Mouse (Mus musculus) limb, embryonic 13.5 days (tissue): Measurements from ENCODE around the gene Slc9a1. TPM values are rescaled to one million over a fixed set of nuclear protein-coding genes. Genes with fewer than 3 reads are reported as not detected.

Experiments used
- ATAC-seq: fragments of 200-750 bp; cut with Nextera tagmentation; 2 replicates; pipeline ENCODE4 v1.8.0; 2017; ENCODE audit warnings: low read depth, moderate number of reproducible peaks, moderate TSS enrichment; ENCODE audit not compliant: low FRiP score
- H3K27ac ChIP-seq: fragments of 300-500 bp; sonication (generic); 2 replicates; pipeline ENCODE4 v1.5.1; 2015; ENCODE audit warnings: inconsistent platforms, mild to moderate bottlenecking, moderate library complexity
- H3K27me3 ChIP-seq: fragments of 300-500 bp; sonication (generic); 2 replicates; pipeline ENCODE4 v1.6.1; 2015; ENCODE audit warnings: mild to moderate bottlenecking, inconsistent platforms
- H3K36me3 ChIP-seq: fragments of 300-500 bp; sonication (generic); 2 replicates; pipeline ENCODE4 v1.6.1; 2015; ENCODE audit warnings: inconsistent platforms, mild to moderate bottlenecking, moderate library complexity
- H3K4me1 ChIP-seq: fragments of 300-500 bp; sonication (generic); 2 replicates; pipeline ENCODE4 v1.6.1; 2015; ENCODE audit warnings: inconsistent platforms
- H3K4me2 ChIP-seq: fragments of 300-500 bp; sonication (generic); replicated peaks from 2 replicates; pipeline ENCODE4 v1.6.1; 2015; ENCODE audit warnings: inconsistent platforms, mild to moderate bottlenecking, moderate library complexity
- H3K4me3 ChIP-seq: fragments of 300-500 bp; sonication (generic); 2 replicates; pipeline ENCODE4 v1.5.1; 2015; ENCODE audit warnings: moderate library complexity, mild to moderate bottlenecking, inconsistent platforms
- H3K9ac ChIP-seq: fragments of 300-500 bp; sonication (generic); 2 replicates; pipeline ENCODE4 v1.6.1; 2015; ENCODE audit warnings: mild to moderate bottlenecking, inconsistent platforms
- H3K9me3 ChIP-seq: fragments of 300-500 bp; sonication (generic); 2 replicates; pipeline ENCODE4 v1.6.1; 2016; ENCODE audit warnings: inconsistent platforms
- WGBS: fragments of 180-500 bp; shearing (Covaris S2); methylation state at CpG from one replicate; pipeline ENCODE4 v1.1.7; 2015; 5-methylcytosine and 5-hydroxymethylcytosine counted together
- polyA plus RNA-seq: library from polyadenylated mRNA; unstranded; fragments of >200 nt; fragmentation: Nextera tagmentation; extraction: Ambion mirVana; gene quantifications from 2 replicates; pipeline ENCODE4 v1.2.1, GENCODE M21; 2015

The Slc9a1 gene
- polyA plus RNA-seq, 1 experiment from 2014 or later, result 8.8 TPM

DNA sequence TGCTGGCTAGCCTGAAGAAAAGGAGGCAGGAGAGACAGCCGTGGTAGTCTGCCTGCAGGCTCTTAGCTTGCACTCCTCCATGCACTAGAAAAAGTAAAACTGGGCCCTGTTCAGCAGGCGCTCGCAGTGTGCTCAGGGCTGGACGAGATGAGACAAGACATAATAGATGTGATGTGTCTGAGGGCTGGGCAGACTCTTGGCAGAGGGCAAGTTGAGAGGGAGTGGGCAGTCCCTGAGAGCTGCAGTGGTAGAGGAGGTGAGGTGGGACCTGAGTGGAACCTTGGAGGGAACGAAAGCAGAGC lies 9.5 kb downstream of the Slc9a1 start:
- H3K4me3 ChIP-seq, result no peak overlapping the region
- H3K4me1 ChIP-seq, result peaks cover 52% of the 10 kb centered on the region
- no peak for ATAC-seq
- H3K9ac ChIP-seq, result peak overlapping the region; percentile 1; the same call in 1 of the 2 replicates
- no peaks in the 10 kb centered on the region for H3K27me3 ChIP-seq
- peak overlapping the region; percentile 39 for H3K4me2 ChIP-seq
- WGBS, result 37% methylated on average over 5 of the region's 5 CpGs
- H3K36me3 ChIP-seq, result peaks cover 17% of the 10 kb centered on the region
- H3K27ac ChIP-seq, result peak overlapping the region; percentile 77
- no peaks in the 10 kb centered on the region for H3K9me3 ChIP-seq

DNA sequence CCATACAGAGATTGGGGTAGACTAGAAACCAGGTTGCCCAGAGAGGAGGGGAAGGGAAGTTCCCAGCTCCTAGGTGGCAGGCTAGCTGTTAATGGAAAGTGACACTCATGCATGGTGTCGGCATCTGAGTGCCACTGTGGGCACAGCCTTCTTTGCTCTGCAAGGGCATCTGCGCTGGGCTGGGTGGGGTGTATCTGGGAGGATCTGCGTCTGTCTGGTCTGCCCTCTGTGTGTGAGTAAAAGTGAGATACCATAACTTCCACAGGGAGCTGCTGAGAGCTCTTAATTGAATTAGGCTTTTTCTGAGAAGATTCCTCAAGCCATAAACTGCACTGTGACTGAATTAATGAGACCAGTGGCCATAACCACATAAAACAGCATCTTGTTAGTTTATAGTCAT lies 10.4 kb downstream of the Slc9a1 start:
- Histone ChIP-seq H3K4me3 (no peak overlapping the region), H3K4me1 (peaks cover 52% of the 10 kb centered on the region), H3K36me3 (peaks cover 14% of the 10 kb centered on the region), H3K27me3 (no peaks in the 10 kb centered on the region), H3K9me3 (no peaks in the 10 kb centered on the region), H3K4me2 (no peak overlapping the region), H3K27ac (no peak overlapping the region), H3K9ac (peak overlapping the region; percentile 15; the same call in 1 of the 2 replicates)
- ATAC-seq, result no peak
- WGBS, result 50% methylated on average over 3 of the region's 3 CpGs

DNA sequence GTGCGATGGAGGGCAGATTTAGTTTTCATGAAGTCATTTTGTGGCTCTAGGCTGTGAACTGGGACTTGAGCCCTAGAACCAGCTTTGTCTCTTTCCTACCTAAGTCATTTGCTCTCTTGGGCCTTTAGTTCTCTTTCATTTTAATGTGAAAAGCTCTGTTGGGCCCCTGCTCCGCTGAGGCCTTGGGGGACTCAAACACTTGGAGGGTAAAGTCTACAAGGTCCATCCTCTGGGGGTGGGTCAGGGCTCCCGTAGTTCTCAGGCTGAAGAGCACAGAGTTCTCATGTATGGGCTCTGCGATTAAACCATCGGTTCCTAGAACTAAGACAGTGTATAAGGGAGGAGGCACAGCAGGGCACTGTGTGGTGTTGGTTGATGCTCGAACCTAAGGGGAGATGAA lies 11.0 kb downstream of the Slc9a1 start:
- Histone ChIP-seq H3K36me3 (peaks cover 7% of the 10 kb centered on the region), H3K9ac (no peak overlapping the region), H3K4me1 (peaks cover 52% of the 10 kb centered on the region), H3K4me3 (no peak overlapping the region), H3K27ac (no peak overlapping the region), H3K27me3 (no peaks in the 10 kb centered on the region), H3K9me3 (no peaks in the 10 kb centered on the region), H3K4me2 (no peak overlapping the region)
- ATAC-seq, result no peak
- WGBS, result 65% methylated on average over 6 of the region's 6 CpGs

DNA sequence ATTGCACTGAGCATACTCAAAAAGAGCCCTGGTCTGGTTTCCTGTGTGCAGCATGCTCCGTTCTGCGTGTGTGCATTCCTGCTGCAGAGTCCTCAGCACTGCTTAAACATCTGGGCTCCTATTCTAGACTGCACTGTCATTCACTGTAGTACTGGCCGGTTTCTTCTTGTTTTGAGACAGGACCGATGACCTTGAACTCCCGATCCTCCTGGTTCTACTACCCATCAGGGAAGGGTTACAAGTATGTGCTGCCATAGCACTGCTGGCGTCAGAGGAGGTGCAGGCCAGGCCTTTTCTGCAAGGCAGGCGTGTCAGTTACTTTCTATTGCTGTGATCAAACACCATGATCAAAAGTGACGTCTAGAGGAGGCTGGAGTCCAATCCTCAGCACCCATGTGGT lies 11.6 kb downstream of the Slc9a1 start:
- Histone ChIP-seq H3K27ac (peak overlapping the region; percentile 59; the same call in 1 of the 2 replicates), H3K36me3 (peaks cover 7% of the 10 kb centered on the region)

DNA sequence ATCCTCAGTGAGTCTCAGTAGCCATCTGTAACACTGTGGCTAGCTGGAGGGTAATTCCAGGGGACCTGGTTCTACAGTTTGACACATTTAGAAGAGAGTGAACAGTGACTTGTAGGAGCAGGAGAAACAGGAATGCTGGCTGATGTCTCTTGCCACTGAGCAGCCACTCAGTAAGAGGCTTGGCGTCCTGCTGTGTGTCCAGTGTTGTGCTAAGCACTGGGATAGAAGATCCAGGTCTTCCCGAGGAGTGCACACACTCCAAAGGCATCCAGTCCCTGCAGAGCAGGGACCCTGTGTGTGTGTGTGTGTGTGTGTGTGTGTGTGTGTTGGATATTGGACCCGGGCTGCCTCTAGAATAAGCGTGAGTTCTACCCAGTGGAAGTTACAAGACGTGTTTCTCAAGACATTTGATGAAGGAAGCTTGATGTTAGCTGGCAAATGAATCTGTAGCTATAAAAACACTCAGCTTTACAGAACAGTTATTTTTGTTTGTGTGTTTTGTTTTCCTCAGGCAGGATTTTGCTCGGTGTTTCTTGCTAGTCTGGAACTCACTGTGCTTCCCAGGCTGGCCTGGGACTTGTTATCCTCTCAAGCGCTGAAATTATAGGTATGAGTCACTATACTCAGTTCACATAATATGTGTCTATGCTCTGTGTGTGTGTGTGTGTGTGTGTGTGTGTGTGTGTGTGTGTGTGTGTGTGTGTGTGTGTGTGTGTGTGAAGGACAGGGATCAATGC lies 16.7 kb downstream of the Slc9a1 start:
- H3K9me3 ChIP-seq, result no peaks in the 10 kb centered on the region
- peaks cover 25% of the 10 kb centered on the region for H3K4me1 ChIP-seq
- H3K9ac ChIP-seq, result no peak overlapping the region
- no peak overlapping the region for H3K4me3 ChIP-seq
- no peak overlapping the region for H3K27ac ChIP-seq
- no peak for ATAC-seq
- no peak overlapping the region for H3K4me2 ChIP-seq
- no peaks in the 10 kb centered on the region for H3K27me3 ChIP-seq
- WGBS, result 70% methylated on average over 7 of the region's 7 CpGs
- H3K36me3 ChIP-seq, result peaks cover 7% of the 10 kb centered on the region

More for the DNA sequence above, 11.6 kb downstream of the Slc9a1 start:
- no peaks in the 10 kb centered on the region for H3K9me3 ChIP-seq
- 0 out of 2 replicates have a peak, but pooled peaks have one; percentile 35 for ATAC-seq
- H3K4me2 ChIP-seq, result no peak overlapping the region
- peaks cover 48% of the 10 kb centered on the region for H3K4me1 ChIP-seq
- no peaks in the 10 kb centered on the region for H3K27me3 ChIP-seq
- WGBS, result 70% methylated on average over 8 of the region's 8 CpGs
- no peak overlapping the region for H3K4me3 ChIP-seq
- H3K9ac ChIP-seq, result no peak overlapping the region

DNA sequence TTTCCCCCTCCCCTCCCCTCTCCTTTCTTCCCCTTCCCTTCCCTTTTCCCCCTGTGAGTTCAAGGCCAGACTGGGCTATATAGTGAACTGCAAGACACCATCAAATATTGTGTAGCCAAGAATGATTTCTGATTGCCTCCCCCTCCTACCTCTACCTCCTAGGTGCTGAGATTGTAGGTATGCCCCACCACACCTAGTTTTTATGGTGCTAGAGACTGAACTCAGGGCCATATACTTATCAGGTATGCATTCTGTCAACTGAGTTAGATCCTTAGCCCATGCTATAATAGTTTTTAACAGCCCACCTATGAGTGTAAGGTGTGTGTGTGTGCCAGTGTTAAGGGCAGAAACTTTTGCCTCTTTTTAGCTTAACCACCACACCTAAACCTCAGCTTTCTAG lies 17.5 kb downstream of the Slc9a1 start:
- Histone ChIP-seq H3K27ac (no peak overlapping the region), H3K9me3 (no peaks in the 10 kb centered on the region), H3K36me3 (0 out of 2 replicates have a peak, but pooled peaks cover 7% of the 10 kb centered on the region), H3K27me3 (no peaks in the 10 kb centered on the region), H3K4me2 (no peak overlapping the region), H3K9ac (no peak overlapping the region), H3K4me1 (peaks cover 29% of the 10 kb centered on the region), H3K4me3 (no peak overlapping the region)
- ATAC-seq, result no peak

DNA sequence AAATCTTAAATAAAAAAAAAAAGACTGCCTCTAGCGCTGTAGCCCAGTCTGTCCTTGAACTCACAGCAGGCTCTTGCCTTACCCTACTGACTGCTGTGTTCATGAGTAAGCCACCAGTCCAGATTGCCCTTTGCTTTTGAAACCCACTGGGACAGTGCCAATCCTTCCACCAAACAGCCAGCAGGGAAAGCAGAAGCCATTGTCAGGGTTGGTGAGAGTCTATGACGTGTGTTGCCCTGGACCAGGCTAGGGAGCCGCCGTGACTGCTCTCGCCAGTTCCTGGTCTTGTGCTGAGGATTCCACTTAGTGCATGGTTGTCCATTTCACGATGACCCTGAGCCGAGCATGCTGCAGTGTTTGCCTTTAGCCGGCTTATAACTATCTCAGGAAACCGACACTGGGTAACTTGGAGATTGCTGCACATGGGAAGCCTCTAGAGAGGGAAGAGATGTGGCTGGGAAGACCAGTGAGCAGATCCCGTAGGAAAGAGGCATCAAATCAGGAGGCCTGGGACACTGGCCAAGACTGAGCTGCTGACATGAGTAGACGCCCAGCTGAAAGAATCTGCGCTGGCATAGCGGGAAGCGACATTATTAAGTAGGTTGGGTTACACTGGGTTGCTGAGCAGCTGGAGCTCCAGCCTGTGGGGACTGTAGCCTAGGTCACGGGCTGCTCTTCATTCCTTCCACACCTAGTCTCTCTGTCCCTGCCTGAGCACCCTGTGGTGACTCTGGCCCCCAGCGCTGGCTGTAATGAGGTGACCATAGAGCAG lies 19.5 kb downstream of the Slc9a1 start:
- no peak for ATAC-seq
- Histone ChIP-seq H3K27ac (0 out of 2 replicates have a peak overlapping the region, but pooled peaks have one; percentile 15), H3K9ac (no peak overlapping the region)

DNA sequence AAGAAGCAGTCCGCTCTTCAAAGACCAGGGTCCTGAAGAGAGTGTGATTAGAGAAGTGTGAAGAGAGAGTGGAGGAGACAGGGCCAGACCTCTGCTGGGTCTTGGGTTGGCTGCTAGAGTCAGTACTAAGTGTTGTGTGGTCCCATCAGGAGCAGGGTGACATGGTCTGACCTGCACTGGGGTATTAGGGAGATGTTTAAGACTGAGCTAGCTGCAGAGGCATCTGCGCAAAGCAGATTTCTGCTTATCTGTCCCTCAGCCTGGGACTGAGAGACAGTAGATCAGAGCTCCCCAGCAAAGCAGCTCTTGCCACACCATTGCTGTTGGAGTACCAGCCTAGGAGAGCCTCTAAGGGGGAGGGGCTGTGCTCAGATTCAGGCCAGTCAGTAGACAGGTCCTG lies 20.5 kb downstream of the Slc9a1 start:
- no peak overlapping the region for H3K4me3 ChIP-seq
- no peak overlapping the region for H3K9ac ChIP-seq
- ATAC-seq, result no peak
- H3K36me3 ChIP-seq, result no peaks in the 10 kb centered on the region
- H3K9me3 ChIP-seq, result no peaks in the 10 kb centered on the region
- no peaks in the 10 kb centered on the region for H3K27me3 ChIP-seq
- 86% methylated on average over 2 of the region's 2 CpGs for WGBS
- peaks cover 39% of the 10 kb centered on the region for H3K4me1 ChIP-seq
- H3K4me2 ChIP-seq, result no peak overlapping the region
- H3K27ac ChIP-seq, result no peak overlapping the region

More for the DNA sequence above, 19.5 kb downstream of the Slc9a1 start:
- WGBS, result 85% methylated on average over 16 of the region's 16 CpGs
- Histone ChIP-seq H3K4me2 (no peak overlapping the region), H3K36me3 (no peaks in the 10 kb centered on the region), H3K27me3 (no peaks in the 10 kb centered on the region), H3K9me3 (no peaks in the 10 kb centered on the region), H3K4me1 (peaks cover 29% of the 10 kb centered on the region), H3K4me3 (no peak overlapping the region)

DNA sequence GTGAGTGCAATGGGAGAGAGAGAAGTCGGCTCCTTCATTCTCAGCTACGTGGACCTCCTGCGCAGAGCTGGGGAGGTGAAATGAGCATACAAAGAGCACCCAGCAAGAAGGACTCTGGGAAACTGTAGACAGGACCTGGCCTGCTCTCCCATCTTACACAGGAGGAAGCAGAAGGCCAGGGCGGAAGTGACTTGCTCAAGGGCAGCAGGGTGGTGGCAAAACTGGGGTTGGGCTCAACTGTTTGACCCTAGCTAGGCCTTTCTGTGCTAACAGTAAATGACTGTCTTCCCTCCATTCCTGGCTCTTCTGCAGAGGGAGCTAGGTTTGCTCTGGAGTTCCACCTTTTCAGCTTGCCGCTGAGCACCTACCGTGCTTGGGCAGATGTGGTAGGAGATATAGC lies 21.1 kb downstream of the Slc9a1 start:
- Histone ChIP-seq H3K36me3 (no peaks in the 10 kb centered on the region), H3K4me3 (no peak overlapping the region), H3K4me1 (peaks cover 45% of the 10 kb centered on the region), H3K27ac (no peak overlapping the region), H3K9me3 (no peaks in the 10 kb centered on the region), H3K9ac (no peak overlapping the region), H3K27me3 (no peaks in the 10 kb centered on the region), H3K4me2 (no peak overlapping the region)
- no peak for ATAC-seq
- 93% methylated on average over 6 of the region's 6 CpGs for WGBS

DNA sequence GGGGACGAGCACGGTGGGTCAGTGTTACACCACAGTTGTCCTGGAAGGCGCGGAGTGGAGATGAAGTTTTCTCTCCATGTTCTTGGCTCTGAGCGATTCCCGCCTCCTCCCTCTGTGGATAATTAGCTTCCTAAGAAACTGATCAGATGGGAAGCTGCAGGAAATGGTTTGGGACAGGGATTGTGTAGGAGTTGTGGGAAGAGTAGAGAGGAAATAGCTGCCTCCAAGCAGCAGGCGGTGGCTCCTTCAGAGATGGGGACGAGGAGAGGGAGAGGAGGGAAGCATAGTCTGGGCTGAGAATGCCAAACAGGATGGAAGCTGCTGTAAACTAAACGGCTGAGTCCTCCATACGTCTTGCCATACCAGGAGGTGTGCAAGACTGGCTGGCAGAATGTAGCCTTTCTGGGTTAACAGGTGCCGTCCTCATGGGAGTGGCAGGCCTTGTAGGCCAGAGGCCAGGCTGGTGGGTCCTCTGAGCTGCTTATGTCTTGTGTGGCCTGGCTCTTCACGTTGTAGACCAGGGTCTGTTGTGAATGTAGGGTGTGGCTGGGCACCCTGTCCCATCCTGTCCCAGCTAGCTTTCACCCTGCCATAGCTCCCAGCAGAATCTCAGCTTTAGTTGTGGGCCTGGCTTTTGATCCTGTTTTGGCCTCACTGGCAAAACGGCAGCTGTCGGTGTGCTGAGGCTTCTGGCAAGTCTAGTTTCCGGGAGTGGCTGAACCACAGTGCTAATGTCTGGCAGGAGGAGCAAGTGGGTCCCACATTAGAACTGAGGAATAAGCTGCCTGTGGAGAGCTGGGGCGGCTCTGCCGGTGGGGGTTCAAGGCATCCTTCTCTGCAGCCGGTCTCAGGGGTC lies 21.9 kb downstream of the Slc9a1 start:
- Histone ChIP-seq H3K9me3 (no peaks in the 10 kb centered on the region), H3K9ac (0 out of 2 replicates have a peak overlapping the region, but pooled peaks have one; percentile 13), H3K4me3 (no peak overlapping the region), H3K27me3 (no peaks in the 10 kb centered on the region), H3K4me1 (peaks cover 53% of the 10 kb centered on the region), H3K27ac (peak overlapping the region; percentile 15; the same call in 1 of the 2 replicates), H3K36me3 (no peaks in the 10 kb centered on the region), H3K4me2 (no peak overlapping the region)
- ATAC-seq, result no peak
- 67% methylated on average over 18 of the region's 18 CpGs for WGBS

DNA sequence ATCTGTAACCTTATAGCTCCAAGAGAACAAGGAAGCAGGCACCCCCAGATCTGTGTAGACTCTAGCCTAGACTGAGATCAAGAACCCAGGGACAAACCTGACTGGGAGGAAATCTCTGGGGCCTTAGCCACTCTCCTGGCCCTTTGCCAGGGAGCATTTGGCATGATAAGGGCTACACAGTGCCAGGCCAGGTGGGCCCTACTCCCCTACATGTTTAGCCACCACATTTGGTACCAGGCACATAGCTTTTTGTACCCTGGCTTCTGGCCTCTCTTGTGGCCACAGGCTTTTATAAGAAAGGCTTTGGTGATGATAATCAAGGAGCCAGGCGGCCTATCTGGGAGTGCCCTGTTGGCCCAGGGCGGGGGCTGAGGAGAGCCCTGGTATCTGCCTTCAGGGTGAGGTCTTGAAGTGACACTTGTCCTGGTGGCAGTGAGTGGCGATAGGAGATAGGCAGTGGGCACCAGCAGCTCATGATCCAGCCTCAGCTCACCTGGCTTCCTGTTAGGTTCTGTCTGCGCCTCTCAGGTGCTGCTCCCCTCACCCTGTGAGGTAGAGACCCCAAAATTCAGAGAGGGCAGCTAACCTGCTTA lies 25.6 kb downstream of the Slc9a1 start:
- H3K27ac ChIP-seq, result no peak overlapping the region; the same call in 1 of the 2 replicates
- no peak overlapping the region for H3K4me2 ChIP-seq
- no peak overlapping the region for H3K4me3 ChIP-seq
- H3K9me3 ChIP-seq, result no peaks in the 10 kb centered on the region
- peaks cover 59% of the 10 kb centered on the region for H3K4me1 ChIP-seq
- WGBS, result 78% methylated on average over 4 of the region's 4 CpGs
- peak overlapping the region; percentile 19; the same call in 1 of the 2 replicates for H3K9ac ChIP-seq
- H3K27me3 ChIP-seq, result no peaks in the 10 kb centered on the region
- no peak for ATAC-seq
- H3K36me3 ChIP-seq, result no peaks in the 10 kb centered on the region
